Mouse (Mus musculus) Patski (cell line): ENCODE data around the gene Lhpp. TPM values are rescaled to one million over a fixed set of nuclear protein-coding genes. Genes with fewer than 3 reads are reported as not detected.

Experiments
- ATAC-seq: fragments of 100-300 bp; one replicate; pipeline ENCODE4 v1.8.0; 2021
- CTCF ChIA-PET: fragments of 350-600 bp; sonication (Branson Sonifier 250); formaldehyde crosslinking; loops from one replicate; lab custom pipeline; 2022; ENCODE audit warnings: inconsistent platforms; lab: Charles Lee
- POLR2A ChIA-PET: fragments of 350-600 bp; sonication (Branson Sonifier 250); formaldehyde crosslinking; loops from one replicate; lab custom pipeline; 2022; ENCODE audit warnings: antibody characterized with exemption, inconsistent platforms; lab: Charles Lee
- DNase-seq: peaks from one replicate; pipeline ENCODE4 v3.0.0-alpha.2; 2011; ENCODE audit warnings: low read depth, low spot score
- H3K27me3 ChIP-seq: fragments of 371-371 bp; one replicate; pipeline ENCODE4 v1.5.1; 2021
- CTCF ChIP-seq: fragments of 100-300 bp; IDR thresholded peaks from one replicate; pipeline ENCODE4 v1.5.1; 2021
- in situ Hi-C: fragments of 300-500 bp; cut with MboI; formaldehyde crosslinking; loops from 3 replicates; pipeline ENCODE4 v1.11.1; 2018; ENCODE audit warnings: low pct_unique_long_range_greater_than_20kb, mixed read lengths
- polyA plus RNA-seq: library from polyadenylated mRNA; unstranded; gene quantifications from one replicate; pipeline ENCODE4 v1.2.3, GENCODE M21; 2021

Gene Lhpp
- polyA plus RNA-seq, 1 experiment from 2014 or later = 23.6 TPM

- ChIA-PET CTCF (no interaction called here), POLR2A (no interaction called here)
- no peaks in the 10 kb centered on the region for H3K27me3 ChIP-seq
- in situ Hi-C loops = no loop called here
- TF ChIP-seq CTCF = no peak
- DNase-seq (no peak), ATAC-seq (no peak)
These were observed 132.5 kb downstream of the Lhpp start for GRCm38 (mm10) chr7:132742912-132743311.

GRCm38 (mm10) chr7:132747096-132747495 is 136.7 kb downstream of the Lhpp start:
- DNase-seq = no peak
- no peak for TF ChIP-seq CTCF
- H3K27me3 ChIP-seq = no peaks in the 10 kb centered on the region
- ATAC-seq = no peak
- CTCF ChIA-PET = interaction anchor here (0.8 to 1.6 kb wide), 2 partner anchors 9 to 14 kb away, joined by 3 read pairs; no protein-coding TSS in a partner anchor
- POLR2A ChIA-PET = no interaction called here
- in situ Hi-C loops = no loop called here

- CTCF ChIA-PET = no interaction called here
- DNase-seq (no peak), ATAC-seq (no peak)
- POLR2A ChIA-PET = interaction anchor here (0.8 kb wide), 1 partner anchor 156 kb away, joined by 8 read pairs; no protein-coding TSS in a partner anchor
- in situ Hi-C loops = no loop called here
- TF ChIP-seq CTCF = no peak
- H3K27me3 ChIP-seq = no peaks in the 10 kb centered on the region
These were observed 137.8 kb downstream of the Lhpp start for GRCm38 (mm10) chr7:132748076-132748769.

DNA sequence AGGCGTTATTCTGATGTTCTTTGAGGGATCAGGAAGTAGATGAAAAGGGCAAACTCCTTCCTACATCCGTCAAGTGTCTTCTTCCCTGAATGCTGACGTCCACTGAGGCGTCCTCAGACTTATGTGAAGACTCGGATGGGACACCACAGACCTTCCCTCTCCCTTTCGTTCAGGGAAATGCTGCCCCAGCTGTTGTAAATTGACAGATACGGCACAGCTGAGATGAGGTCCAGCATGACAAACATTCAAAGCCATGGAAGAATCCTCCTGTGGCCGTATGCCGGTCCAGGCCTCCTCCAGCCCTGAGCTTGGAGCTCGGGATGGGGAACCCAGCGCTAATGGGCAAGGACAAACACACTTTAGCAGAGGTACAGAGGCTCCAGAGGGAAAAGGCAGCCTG is 139.1 kb downstream of the Lhpp start:
- in situ Hi-C loops = no loop called here
- DNase-seq (no peak), ATAC-seq (no peak)
- H3K27me3 ChIP-seq = no peaks in the 10 kb centered on the region
- POLR2A ChIA-PET = no interaction called here
- TF ChIP-seq CTCF = no peak
- CTCF ChIA-PET = no interaction called here

DNA sequence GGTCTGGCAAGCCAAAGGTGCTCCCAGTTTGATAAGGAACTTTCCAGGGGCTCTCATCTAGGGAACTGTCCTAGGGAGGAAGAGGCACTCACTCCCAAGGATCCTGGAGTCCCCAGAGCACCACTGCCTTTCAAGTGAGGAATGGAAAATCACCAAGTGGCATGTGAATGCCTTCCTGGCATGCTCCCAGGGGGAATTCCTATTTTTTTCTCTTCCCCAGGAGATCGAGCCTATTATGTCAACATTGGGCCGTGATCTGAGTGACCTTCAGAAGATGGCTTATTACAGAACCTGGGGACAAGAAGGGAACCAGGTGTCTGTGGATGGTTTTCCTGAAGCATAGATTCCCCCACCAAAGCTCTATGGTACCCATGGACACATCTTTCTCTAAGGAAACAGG is 141.3 kb downstream of the Lhpp start:
- TF ChIP-seq CTCF = no peak
- DNase-seq = peak; percentile 61

GRCm38 (mm10) chr7:132753518-132754388 is 143.3 kb downstream of the Lhpp start:
- DNase-seq = no peak
- CTCF ChIA-PET = no interaction called here
- in situ Hi-C loops = no loop called here
- no peaks in the 10 kb centered on the region for H3K27me3 ChIP-seq
- no peak for ATAC-seq
- POLR2A ChIA-PET = interaction anchor here (1.3 kb wide), 1 partner anchor 8 kb away, joined by 6 read pairs; no protein-coding TSS in a partner anchor
- TF ChIP-seq CTCF = no peak

More for the DNA sequence above, 141.3 kb downstream of the Lhpp start:
- POLR2A ChIA-PET = interaction anchor here (0.7 kb wide), 1 partner anchor 18 kb away, joined by 3 read pairs; no protein-coding TSS in a partner anchor
- CTCF ChIA-PET = interaction anchor here (1.6 kb wide), 2 partner anchors 12 to 23 kb away, joined by 3 read pairs; no protein-coding TSS in a partner anchor
- ATAC-seq = peak; percentile 32
- no peaks in the 10 kb centered on the region for H3K27me3 ChIP-seq
- in situ Hi-C loops = no loop called here

DNA sequence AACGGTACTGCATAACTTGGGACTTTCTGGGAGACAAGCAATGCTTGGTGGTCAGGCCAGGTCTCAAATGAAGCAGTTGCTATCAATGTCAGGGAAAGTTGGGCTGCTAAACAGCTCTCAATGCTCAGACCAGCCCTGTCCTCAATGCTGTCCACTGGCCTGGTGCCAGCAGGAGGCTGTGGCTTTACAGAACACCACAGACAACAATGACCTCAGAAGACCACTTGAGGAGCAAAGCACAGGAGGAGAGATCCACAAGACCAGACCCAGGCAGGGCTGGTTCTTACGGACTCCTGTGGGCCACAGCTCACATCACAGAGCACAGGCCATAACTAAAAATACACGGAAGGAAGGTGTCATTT is 143.9 kb downstream of the Lhpp start:
- no peak for TF ChIP-seq CTCF
- in situ Hi-C loops = no loop called here
- DNase-seq = no peak
- POLR2A ChIA-PET = no interaction called here
- CTCF ChIA-PET = no interaction called here
- peak; percentile 33 for ATAC-seq
- no peaks in the 10 kb centered on the region for H3K27me3 ChIP-seq

Other genes starting within 250 kb of the Lhpp start
- gene Oat, start 34.2 kb upstream of the Lhpp start, polyA plus RNA-seq = 464 TPM
- gene Nkx1-2, start 11.0 kb upstream of the Lhpp start, polyA plus RNA-seq = 0.26 TPM
- gene Fam53b, start 203.2 kb downstream of the Lhpp start, polyA plus RNA-seq = 36.3 TPM
- 42.7 TPM for gene Eef1akmt2, start 242.0 kb downstream of the Lhpp start, polyA plus RNA-seq
- 40.5 TPM for gene Abraxas2, start 248.6 kb downstream of the Lhpp start, polyA plus RNA-seq